Mouse (Mus musculus): ENCODE data around the gene Capn11. TPM values are rescaled to one million over a fixed set of nuclear protein-coding genes. Genes with fewer than 3 reads are reported as not detected.

The Capn11 gene
- polyA plus RNA-seq, 1 experiment from 2014 or later: 1.2 TPM

DNA sequence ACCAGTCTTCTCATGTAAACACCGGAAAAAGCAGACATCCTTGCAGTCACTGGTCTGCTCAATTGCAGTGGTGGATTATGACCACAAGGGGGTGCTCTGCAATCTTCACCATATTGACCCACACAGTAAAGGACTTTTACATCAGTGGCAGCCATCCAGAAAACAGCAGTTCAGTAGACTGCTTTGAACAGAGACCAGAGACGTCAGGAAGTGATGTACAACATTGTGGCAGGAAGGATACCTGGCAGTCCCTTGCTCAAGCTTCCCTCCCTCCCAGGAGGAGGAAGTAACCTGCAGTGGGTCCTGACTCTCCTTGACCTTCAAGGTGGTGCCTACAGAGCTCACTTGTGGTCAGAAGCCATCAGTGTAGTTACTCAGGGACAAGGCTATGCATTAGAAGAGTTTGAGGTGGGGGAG lies 77.5 kb downstream of the Capn11 start:
- H3K27ac ChIP-seq: no peak overlapping the region

GRCm38 (mm10) chr17:45580958-45581477 lies 78.1 kb downstream of the Capn11 start:
- Histone ChIP-seq H3K36me3 (replicated peaks) (no peaks in the 10 kb centered on the region), H3K27me3 (replicated peaks) (no peaks in the 10 kb centered on the region), H3K9me3 (no peaks in the 10 kb centered on the region), H3K4me2 (no peak overlapping the region), H3K27ac (0 out of 2 replicates have a peak overlapping the region, but pooled peaks have one; percentile 7), H3K4me1 (peaks cover 18% of the 10 kb centered on the region; the same call in 1 of the 2 replicates), H3K4me3 (no peak overlapping the region), H3K9ac (no peak overlapping the region)
- no peak for ATAC-seq (replicated peaks)
- 44% methylated on average over 12 of the region's 12 CpGs for WGBS

More for the DNA sequence above, 77.5 kb downstream of the Capn11 start:
- Histone ChIP-seq H3K4me3 (no peak overlapping the region), H3K4me1 (peaks cover 18% of the 10 kb centered on the region; the same call in 1 of the 2 replicates), H3K36me3 (replicated peaks) (no peaks in the 10 kb centered on the region), H3K9me3 (no peaks in the 10 kb centered on the region), H3K4me2 (no peak overlapping the region), H3K9ac (no peak overlapping the region), H3K27me3 (replicated peaks) (no peaks in the 10 kb centered on the region)
- ATAC-seq (replicated peaks): no peak
- WGBS: 26% methylated on average over 2 of the region's 2 CpGs

Other genes with a start within 250 kb of the Capn11 start
- 61.3 and 62.1 TPM in 2 replicates for gene Cdc5l, start 225.6 kb downstream of the Capn11 start, polyA plus RNA-seq (2015; fragmentation: Nextera tagmentation; extraction: Ambion mirVana)
- 1.6 TPM in 2 replicates for gene Spats1, start 183.9 kb downstream of the Capn11 start, polyA plus RNA-seq (2015; fragmentation: Nextera tagmentation; extraction: Ambion mirVana)
- 19.7 and 20.5 TPM in 2 replicates for gene Aars2, start 152.5 kb downstream of the Capn11 start, polyA plus RNA-seq (2015; fragmentation: Nextera tagmentation; extraction: Ambion mirVana)
- 6.0 and 6.2 TPM in 2 replicates for gene Tcte1, start 135.9 kb downstream of the Capn11 start, polyA plus RNA-seq (2015; fragmentation: Nextera tagmentation; extraction: Ambion mirVana)
- 32.1 and 33.9 TPM in 2 replicates for gene Tmem151b, start 109.6 kb downstream of the Capn11 start, polyA plus RNA-seq (2015; fragmentation: Nextera tagmentation; extraction: Ambion mirVana)
- gene Nfkbie, start 103.6 kb downstream of the Capn11 start, polyA plus RNA-seq (2015; fragmentation: Nextera tagmentation; extraction: Ambion mirVana): 3.5 and 5.3 TPM in 2 replicates
- 85.5 and 93.4 TPM in 2 replicates for gene Slc35b2, start 95.5 kb downstream of the Capn11 start, polyA plus RNA-seq (2015; fragmentation: Nextera tagmentation; extraction: Ambion mirVana)
- gene Hsp90ab1, start 86.1 kb downstream of the Capn11 start, polyA plus RNA-seq (2015; fragmentation: Nextera tagmentation; extraction: Ambion mirVana): 1,488 and 1,537 TPM in 2 replicates
- 30.7 and 33.0 TPM in 2 replicates for gene Slc29a1, start 59.7 kb downstream of the Capn11 start, polyA plus RNA-seq (2015; fragmentation: Nextera tagmentation; extraction: Ambion mirVana)
- gene Mymx, start 57.2 kb downstream of the Capn11 start, polyA plus RNA-seq (2015; fragmentation: Nextera tagmentation; extraction: Ambion mirVana): not detected in 2 replicates
- gene Mrpl14, start 27.0 kb upstream of the Capn11 start, polyA plus RNA-seq (2015; fragmentation: Nextera tagmentation; extraction: Ambion mirVana): 118 and 124 TPM in 2 replicates
- gene Tmem63b, start 27.6 kb upstream of the Capn11 start, polyA plus RNA-seq (2015; fragmentation: Nextera tagmentation; extraction: Ambion mirVana): 173 and 177 TPM in 2 replicates
- 0.61 TPM in 1 of 2 replicates, not detected in the other for gene 1600014C23Rik, start 74.5 kb upstream of the Capn11 start, polyA plus RNA-seq (2015; fragmentation: Nextera tagmentation; extraction: Ambion mirVana)

Data from midbrain, embryonic 15.5 days (tissue).